Mouse (Mus musculus) E14TG2a.4 (cell line): ENCODE results near the gene Capn5.

ENCODE experiments used
- CTCF ChIP-seq: conservative IDR thresholded peaks from 2 replicates; pipeline ENCODE4 v1.5.1; 2014; ENCODE audit warnings: low read length
- NANOG ChIP-seq: IDR thresholded peaks from 2 replicates; pipeline ENCODE4 v1.6.1; 2014; ENCODE audit warnings: borderline replicate concordance, low read length, mixed read lengths

- TF ChIP-seq CTCF = no peak
- no peak for TF ChIP-seq NANOG
These were observed 13.0 kb downstream of the Capn5 start for GRCm38 (mm10) chr7:98164999-98165528.
